Mouse (Mus musculus): ENCODE results near the gene Elf1. TPM values are rescaled to one million over a fixed set of nuclear protein-coding genes. Genes with fewer than 3 reads are reported as not detected.

The Elf1 gene
- polyA plus RNA-seq, 1 experiment: 3.9 TPM

GRCm38 (mm10) chr14:79482747-79483355 lies 1.9 kb downstream of the Elf1 start:
- Histone ChIP-seq H3K27me3 (ENCODE audit: control insufficient read depth, insufficient read depth, low read length) (no peaks in the 10 kb centered on the region), H3K36me3 (ENCODE audit: control insufficient read depth, insufficient read depth, low read length) (no peaks in the 10 kb centered on the region), H3K4me3 (ENCODE audit: control insufficient read depth, low read depth, low read length) (peak overlapping the region; percentile 3; the same call in 1 of the 2 replicates), H3K4me1 (ENCODE audit: control insufficient read depth, insufficient read depth, low read length) (peaks cover 18% of the 10 kb centered on the region), H3K27ac (ENCODE audit: control insufficient read depth, insufficient read depth, low read depth, low read length) (peak overlapping the region; percentile 30; the same call in 1 of the 2 replicates)
- TF ChIP-seq POLR2A (IDR thresholded peaks at IDR 0.05; ENCODE audit: control insufficient read depth, low read depth, low read length) (no peak), CTCF (IDR thresholded peaks at IDR 0.05; ENCODE audit: control insufficient read depth, insufficient read depth, insufficient replicate concordance, low read depth, low read length) (no peak)

GRCm38 (mm10) chr14:79483611-79484120 lies 2.7 kb downstream of the Elf1 start:
- no peak overlapping the region for H3K4me3 ChIP-seq (ENCODE audit: control insufficient read depth, low read depth, low read length)
- TF ChIP-seq CTCF (IDR thresholded peaks at IDR 0.05; ENCODE audit: control insufficient read depth, insufficient read depth, insufficient replicate concordance, low read depth, low read length) (no peak), POLR2A (IDR thresholded peaks at IDR 0.05; ENCODE audit: control insufficient read depth, low read depth, low read length) (no peak)
- peaks cover 20% of the 10 kb centered on the region for H3K4me1 ChIP-seq (ENCODE audit: control insufficient read depth, insufficient read depth, low read length)
- H3K27me3 ChIP-seq (ENCODE audit: control insufficient read depth, insufficient read depth, low read length): no peaks in the 10 kb centered on the region
- H3K27ac ChIP-seq (ENCODE audit: control insufficient read depth, insufficient read depth, low read depth, low read length): no peak overlapping the region
- no peaks in the 10 kb centered on the region for H3K36me3 ChIP-seq (ENCODE audit: control insufficient read depth, insufficient read depth, low read length)

DNA sequence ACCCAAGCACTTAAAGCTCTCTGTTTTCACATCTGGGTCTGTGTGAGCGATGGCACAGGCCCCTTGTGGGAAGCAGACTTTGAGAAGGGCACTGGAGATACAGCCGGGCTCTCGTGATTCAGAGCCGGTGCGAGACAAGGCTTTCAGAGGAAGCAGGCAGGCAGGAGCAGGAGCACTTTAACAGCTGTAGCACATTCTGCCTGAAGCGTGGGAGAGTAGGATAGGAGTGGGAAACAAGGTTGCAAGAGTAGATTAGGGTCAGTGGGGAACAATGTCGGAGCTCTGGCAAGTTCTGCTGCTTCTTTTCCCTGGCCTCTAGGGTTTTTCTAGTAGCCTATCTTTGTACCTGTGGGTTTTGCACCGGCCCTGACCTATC lies 5.6 kb downstream of the Elf1 start:
- TF ChIP-seq CTCF (IDR thresholded peaks at IDR 0.05; ENCODE audit: control insufficient read depth, insufficient read depth, insufficient replicate concordance, low read depth, low read length) (no peak), POLR2A (IDR thresholded peaks at IDR 0.05; ENCODE audit: control insufficient read depth, low read depth, low read length) (no peak)
- no peaks in the 10 kb centered on the region for H3K27me3 ChIP-seq (ENCODE audit: control insufficient read depth, insufficient read depth, low read length)
- H3K4me3 ChIP-seq (ENCODE audit: control insufficient read depth, low read depth, low read length): peak overlapping the region; percentile 11; the same call in 1 of the 2 replicates
- no peaks in the 10 kb centered on the region for H3K36me3 ChIP-seq (ENCODE audit: control insufficient read depth, insufficient read depth, low read length)
- H3K4me1 ChIP-seq (ENCODE audit: control insufficient read depth, insufficient read depth, low read length): peaks cover 17% of the 10 kb centered on the region
- peak overlapping the region; percentile 74 for H3K27ac ChIP-seq (ENCODE audit: control insufficient read depth, insufficient read depth, low read depth, low read length)

DNA sequence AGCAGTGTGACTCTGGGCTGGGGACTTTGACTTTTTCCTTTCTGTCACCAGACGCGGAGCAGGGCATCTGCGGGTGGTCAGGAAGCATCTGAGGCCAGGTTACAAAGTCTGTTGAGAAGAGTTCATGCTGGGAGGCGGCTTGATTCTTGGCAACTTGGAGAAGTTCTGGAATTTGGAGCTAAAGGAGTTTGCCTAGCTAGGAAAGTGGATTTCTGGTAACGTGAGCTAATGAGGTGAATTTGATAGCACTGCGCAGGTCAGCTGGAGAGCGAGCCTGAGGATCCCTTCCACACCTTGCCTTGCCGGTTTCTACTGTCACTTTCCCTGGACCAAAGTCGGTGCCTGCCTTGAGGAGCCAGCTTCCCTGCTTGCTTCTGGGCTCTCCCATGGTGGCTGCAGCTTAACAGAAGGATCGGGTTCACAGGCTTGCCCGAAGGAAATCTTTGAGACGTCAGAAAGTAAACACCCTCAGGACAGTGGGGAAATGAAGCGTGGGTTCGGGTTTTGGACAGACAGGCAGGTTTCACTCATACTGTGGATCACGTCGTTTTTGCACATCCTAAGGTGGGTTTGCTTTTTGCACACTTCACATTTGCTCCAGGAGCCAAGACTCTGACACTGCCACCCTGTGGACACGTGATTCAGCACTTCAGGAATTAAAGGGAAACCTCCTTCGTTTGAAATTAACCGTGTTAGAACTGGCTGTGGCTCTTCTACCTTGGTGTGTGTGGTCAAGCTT lies 6.2 kb downstream of the Elf1 start:
- peaks cover 17% of the 10 kb centered on the region for H3K4me1 ChIP-seq (ENCODE audit: control insufficient read depth, insufficient read depth, low read length)

DNA sequence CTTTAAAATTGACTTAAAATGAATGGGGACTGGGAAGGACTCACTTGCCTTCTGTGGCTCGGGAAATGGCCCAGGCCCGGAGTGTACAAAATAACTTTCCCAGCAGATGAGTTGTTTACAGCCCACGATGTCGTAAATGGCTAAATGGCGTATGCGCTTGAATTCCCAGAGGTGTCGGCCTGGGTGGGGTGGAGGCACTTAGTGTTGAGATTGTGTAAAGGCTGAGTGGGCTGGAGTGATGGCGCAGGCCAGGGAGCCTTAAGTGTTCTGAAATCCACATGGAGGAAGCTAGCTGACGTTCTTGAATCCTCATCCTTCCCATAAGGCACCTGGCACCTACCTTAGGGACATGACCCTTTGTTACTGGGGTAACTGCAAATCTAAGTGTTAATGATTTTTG lies 7.5 kb downstream of the Elf1 start:
- TF ChIP-seq POLR2A (IDR thresholded peaks at IDR 0.05; ENCODE audit: control insufficient read depth, low read depth, low read length) (no peak), CTCF (IDR thresholded peaks at IDR 0.05; ENCODE audit: control insufficient read depth, insufficient read depth, insufficient replicate concordance, low read depth, low read length) (no peak)
- Histone ChIP-seq H3K27me3 (ENCODE audit: control insufficient read depth, insufficient read depth, low read length) (no peaks in the 10 kb centered on the region), H3K27ac (ENCODE audit: control insufficient read depth, insufficient read depth, low read depth, low read length) (no peak overlapping the region; the same call in 1 of the 2 replicates), H3K4me1 (ENCODE audit: control insufficient read depth, insufficient read depth, low read length) (peaks cover 11% of the 10 kb centered on the region), H3K36me3 (ENCODE audit: control insufficient read depth, insufficient read depth, low read length) (no peaks in the 10 kb centered on the region), H3K4me3 (ENCODE audit: control insufficient read depth, low read depth, low read length) (no peak overlapping the region)

More for the DNA sequence above, 6.2 kb downstream of the Elf1 start:
- H3K27me3 ChIP-seq (ENCODE audit: control insufficient read depth, insufficient read depth, low read length): no peaks in the 10 kb centered on the region
- no peak for TF ChIP-seq CTCF (IDR thresholded peaks at IDR 0.05; ENCODE audit: control insufficient read depth, insufficient read depth, insufficient replicate concordance, low read depth, low read length)
- TF ChIP-seq POLR2A (IDR thresholded peaks at IDR 0.05; ENCODE audit: control insufficient read depth, low read depth, low read length): no peak
- peak overlapping the region; percentile 53 for H3K4me3 ChIP-seq (ENCODE audit: control insufficient read depth, low read depth, low read length)
- H3K36me3 ChIP-seq (ENCODE audit: control insufficient read depth, insufficient read depth, low read length): no peaks in the 10 kb centered on the region
- H3K27ac ChIP-seq (ENCODE audit: control insufficient read depth, insufficient read depth, low read depth, low read length): peak overlapping the region; percentile 74

GRCm38 (mm10) chr14:79489150-79489549 lies 8.2 kb downstream of the Elf1 start:
- Histone ChIP-seq H3K27me3 (ENCODE audit: control insufficient read depth, insufficient read depth, low read length) (no peaks in the 10 kb centered on the region), H3K36me3 (ENCODE audit: control insufficient read depth, insufficient read depth, low read length) (no peaks in the 10 kb centered on the region), H3K27ac (ENCODE audit: control insufficient read depth, insufficient read depth, low read depth, low read length) (no peak overlapping the region), H3K4me1 (ENCODE audit: control insufficient read depth, insufficient read depth, low read length) (peaks cover 11% of the 10 kb centered on the region), H3K4me3 (ENCODE audit: control insufficient read depth, low read depth, low read length) (no peak overlapping the region)
- TF ChIP-seq POLR2A (IDR thresholded peaks at IDR 0.05; ENCODE audit: control insufficient read depth, low read depth, low read length): no peak
- no peak for TF ChIP-seq CTCF (IDR thresholded peaks at IDR 0.05; ENCODE audit: control insufficient read depth, insufficient read depth, insufficient replicate concordance, low read depth, low read length)

DNA sequence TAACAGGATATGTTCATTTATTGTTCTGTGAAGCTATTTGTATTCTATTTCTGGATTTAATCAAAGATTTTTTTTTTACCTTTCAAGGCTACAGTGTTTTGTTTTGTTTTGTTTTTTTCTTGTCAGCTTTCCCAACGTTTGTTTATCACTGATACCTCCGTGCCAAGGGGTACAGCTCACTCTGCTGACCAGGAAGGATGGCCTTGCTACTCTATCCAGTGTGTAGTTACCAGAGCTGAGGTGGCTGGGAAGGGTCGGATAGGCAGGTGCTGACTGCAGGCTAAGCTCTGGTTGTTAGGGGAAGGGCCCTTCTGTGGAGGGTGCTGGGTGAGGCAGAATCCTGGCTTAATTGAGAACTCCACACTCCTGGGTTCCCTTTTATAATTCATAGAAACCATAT lies 9.3 kb downstream of the Elf1 start:
- H3K4me1 ChIP-seq (ENCODE audit: control insufficient read depth, insufficient read depth, low read length): peaks cover 11% of the 10 kb centered on the region
- TF ChIP-seq POLR2A (IDR thresholded peaks at IDR 0.05; ENCODE audit: control insufficient read depth, low read depth, low read length) (no peak), CTCF (IDR thresholded peaks at IDR 0.05; ENCODE audit: control insufficient read depth, insufficient read depth, insufficient replicate concordance, low read depth, low read length) (no peak)

More for the DNA sequence above, 9.3 kb downstream of the Elf1 start:
- Histone ChIP-seq H3K36me3 (ENCODE audit: control insufficient read depth, insufficient read depth, low read length) (no peaks in the 10 kb centered on the region), H3K27ac (ENCODE audit: control insufficient read depth, insufficient read depth, low read depth, low read length) (no peak overlapping the region), H3K27me3 (ENCODE audit: control insufficient read depth, insufficient read depth, low read length) (no peaks in the 10 kb centered on the region), H3K4me3 (ENCODE audit: control insufficient read depth, low read depth, low read length) (no peak overlapping the region)
